ENCODE assay signal across 8 mouse cellular contexts in genomic region chr1:189185206-189185750, GRCm38 (mm10).
DNase-seq lines count a peak whose midpoint lies in the region; ATAC-seq and TF ChIP-seq lines count a peak whose summit lies in the region.

No protein-coding gene starts in this region.

- no peak overlapping the region for H3K4me3 ChIP-seq in limb, embryonic 10.5 days
- no peak overlapping the region for H3K4me3 ChIP-seq in intestine, postnatal 0 days (ENCODE audit: low read depth, low read length)

- 0 out of 2 replicates have a peak overlapping the region, but pooled peaks have one; percentile 14 for H3K27ac ChIP-seq in limb, embryonic 10.5 days
- no peak overlapping the region for H3K27ac ChIP-seq in intestine, postnatal 0 days (ENCODE audit: low read depth, low read length)

- 56% methylated on average over 7 of the region's 7 CpGs for WGBS in limb, embryonic 10.5 days
- 54% methylated on average over 7 of the region's 7 CpGs for WGBS in intestine, postnatal 0 days

- H3K36me3 ChIP-seq in limb, embryonic 10.5 days = no peaks in the 10 kb centered on the region
- no peaks in the 10 kb centered on the region for H3K36me3 ChIP-seq in intestine, postnatal 0 days (ENCODE audit: control insufficient read depth, insufficient read depth)

- peaks cover 5% of the 10 kb centered on the region; the same call in 1 of the 2 replicates for H3K4me1 ChIP-seq in limb, embryonic 10.5 days
- H3K4me1 ChIP-seq in intestine, postnatal 0 days (replicated peaks; ENCODE audit: control insufficient read depth, insufficient read depth, low read length) = no peaks in the 10 kb centered on the region

- H3K9ac ChIP-seq in intestine, postnatal 0 days (ENCODE audit: low read depth, low read length) = no peak overlapping the region

- ATAC-seq in intestine, postnatal 0 days = no peak

- peak; percentile 30 to 45 for DNase-seq in cerebellum, postnatal 10 days
- DNase-seq in cerebellum, postnatal 36 days = no peak
- peak; percentile 33 for DNase-seq in layer of hippocampus, adult 11-12 months (ENCODE audit: low spot score)
- DNase-seq in layer of hippocampus, adult 9-10 months (ENCODE audit: low spot score) = no peak
- peak; percentile 51 for DNase-seq in brain, adult 2 months (ENCODE audit: low read depth, low spot score)
- DNase-seq in limb, embryonic 10.5 days (ENCODE audit: low spot score) = no peak
- DNase-seq in cerebellum, adult 9-11 months = no peak

- no peak for TF ChIP-seq CTCF in intestine, postnatal 0 days (IDR thresholded peaks at IDR 0.05; ENCODE audit: low read depth)

- H3K27me3 ChIP-seq in limb, embryonic 10.5 days (ENCODE audit: low read depth, poor library complexity, severe bottlenecking) = no peaks in the 10 kb centered on the region
- no peaks in the 10 kb centered on the region for H3K27me3 ChIP-seq in intestine, postnatal 0 days (replicated peaks; ENCODE audit: control insufficient read depth, insufficient read depth, low read length)

- no peak overlapping the region for H3K4me2 ChIP-seq in intestine, postnatal 0 days (replicated peaks; ENCODE audit: low read depth)

- no peaks in the 10 kb centered on the region for H3K9me3 ChIP-seq in limb, embryonic 10.5 days (replicated peaks)
- H3K9me3 ChIP-seq in intestine, postnatal 0 days (ENCODE audit: control insufficient read depth) = no peaks in the 10 kb centered on the region

Comparison
In these comparisons a context has a peak if more than half of its experiments do, and no peak if none do; other contexts are left out.
1. DNase-seq: peak in cerebellum, postnatal 10 days (2 of 2), layer of hippocampus, adult 11-12 months (single experiment) and brain, adult 2 months (single experiment); none in cerebellum, postnatal 36 days (0 of 2), layer of hippocampus, adult 9-10 months (single experiment), limb, embryonic 10.5 days (single experiment) and cerebellum, adult 9-11 months (single experiment).